Mouse (Mus musculus) testis, adult 2 months (tissue): ENCODE measurements around the gene Ssbp1.

Source experiments
- CTCF ChIP-seq: fragments of 200-500 bp; IDR thresholded peaks from 2 replicates; pipeline ENCODE4 v1.5.1; 2012; ENCODE audit warnings: low read depth, mild to moderate bottlenecking, inconsistent platforms, low read length, moderate library complexity; ENCODE audit not compliant: control insufficient read depth, insufficient read depth, insufficient replicate concordance
- POLR2A ChIP-seq: fragments of 200-500 bp; IDR thresholded peaks from 2 replicates; pipeline ENCODE4 v1.6.1; 2012; ENCODE audit warnings: low read depth, mild to moderate bottlenecking, inconsistent platforms, low read length, moderate library complexity; ENCODE audit not compliant: control insufficient read depth

DNA sequence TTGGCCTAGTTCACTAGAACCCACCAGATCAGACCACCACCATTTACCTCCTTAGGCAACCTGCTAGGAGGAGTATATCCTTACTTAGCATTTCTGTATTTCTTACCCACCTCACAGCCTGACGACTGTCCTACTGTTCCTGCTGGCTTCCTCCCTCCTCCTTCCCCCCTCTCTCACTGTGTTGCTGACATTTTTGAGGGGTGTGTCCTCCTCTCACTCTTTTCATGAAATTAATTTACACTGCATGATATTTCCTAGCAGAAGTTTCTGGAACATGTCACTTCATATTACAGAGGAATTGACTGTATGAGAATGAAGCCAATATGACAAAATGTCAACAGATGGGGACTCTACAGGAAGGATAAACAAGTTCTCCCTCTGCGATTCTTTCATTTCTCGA, 42.5 kb upstream of the Ssbp1 start:
- TF ChIP-seq CTCF, result no peak
- TF ChIP-seq POLR2A, result no peak
